Mouse (Mus musculus): ENCODE measurements around the gene Pde7b.

Pde7b gene

GRCm38 (mm10) chr10:20454387-20455065 lies 270.4 kb downstream of the Pde7b start:
- in situ Hi-C loops (cut with MboI; ENCODE audit: unreplicated experiment in 2 of 2): no loop called here

DNA sequence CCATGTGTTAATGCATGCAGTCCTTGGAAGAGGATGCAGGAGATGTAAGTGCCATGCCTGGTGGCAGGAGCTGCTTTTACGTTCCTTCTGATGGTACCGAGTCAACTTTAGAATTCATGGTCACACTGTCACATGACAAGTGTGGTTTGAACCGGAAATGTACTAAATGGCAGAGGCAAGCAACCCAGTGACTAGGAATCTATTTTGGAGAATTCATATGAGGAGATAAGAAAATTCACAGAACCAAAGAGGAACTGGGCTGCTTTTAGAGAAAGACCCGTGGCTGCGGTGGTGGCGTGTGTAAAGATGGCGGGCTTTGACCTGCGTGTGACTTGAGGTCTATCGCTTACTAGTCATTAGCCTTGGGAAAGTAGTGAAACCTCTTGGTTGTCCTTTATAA lies 287.4 kb downstream of the Pde7b start:
- in situ Hi-C loops (cut with MboI; ENCODE audit: unreplicated experiment in 2 of 2): no loop called here

GRCm38 (mm10) chr10:20437021-20437420 lies 287.9 kb downstream of the Pde7b start:
- in situ Hi-C loops (cut with MboI; ENCODE audit: unreplicated experiment in 2 of 2): no loop called here

GRCm38 (mm10) chr10:20435913-20436312 lies 289.0 kb downstream of the Pde7b start:
- in situ Hi-C loops (cut with MboI; ENCODE audit: unreplicated experiment in 2 of 2): no loop called here

DNA sequence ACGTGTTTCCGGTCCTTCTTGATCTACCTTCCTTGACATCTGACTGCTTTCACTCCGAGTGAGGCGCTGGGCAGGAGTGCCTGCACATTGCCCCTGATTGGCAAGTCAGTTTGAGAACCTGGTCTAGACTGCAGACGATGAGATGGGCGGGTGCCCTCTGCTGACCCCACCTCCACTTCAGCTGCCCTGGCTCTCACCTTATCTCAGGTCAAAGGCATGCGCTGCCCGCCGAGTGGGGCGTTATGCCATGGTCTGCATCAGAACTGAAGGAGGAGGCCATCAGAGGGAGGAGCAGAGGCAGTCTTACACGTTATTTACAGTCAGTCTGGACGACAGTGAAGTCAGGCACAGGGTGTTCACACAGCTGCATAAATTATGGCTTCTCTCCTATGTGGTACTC lies 293.5 kb downstream of the Pde7b start:
- in situ Hi-C loops (cut with MboI; ENCODE audit: unreplicated experiment in 2 of 2): no loop called here

GRCm38 (mm10) chr10:20421299-20421883 lies 303.5 kb downstream of the Pde7b start:
- in situ Hi-C loops (cut with MboI; ENCODE audit: unreplicated experiment in 2 of 2): no loop called here

GRCm38 (mm10) chr10:20420296-20420695 lies 304.6 kb downstream of the Pde7b start:
- in situ Hi-C loops (cut with MboI; ENCODE audit: unreplicated experiment in 2 of 2): no loop called here

DNA sequence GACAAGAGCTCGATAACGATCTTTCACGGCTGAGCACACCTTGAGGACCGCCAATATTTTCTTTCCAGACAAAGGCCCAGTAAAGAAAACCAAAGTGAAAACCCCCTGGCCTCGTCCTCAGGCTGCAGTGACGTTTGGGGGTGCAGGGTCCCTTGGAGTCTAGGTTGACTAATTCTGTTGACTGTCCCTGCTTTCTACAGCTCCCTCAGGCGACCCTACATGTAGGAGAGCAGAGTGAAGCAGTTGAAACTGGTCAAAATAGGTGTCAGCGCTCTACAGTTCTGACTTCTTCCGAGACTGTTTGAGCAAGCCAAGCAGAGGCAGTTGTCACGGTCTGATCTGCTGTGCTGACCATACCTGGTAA lies 306.0 kb downstream of the Pde7b start:
- in situ Hi-C loops (cut with MboI; ENCODE audit: unreplicated experiment in 2 of 2): no loop called here

GRCm38 (mm10) chr10:20418202-20418855 lies 306.5 kb downstream of the Pde7b start:
- in situ Hi-C loops (cut with MboI; ENCODE audit: unreplicated experiment in 2 of 2): no loop called here

DNA sequence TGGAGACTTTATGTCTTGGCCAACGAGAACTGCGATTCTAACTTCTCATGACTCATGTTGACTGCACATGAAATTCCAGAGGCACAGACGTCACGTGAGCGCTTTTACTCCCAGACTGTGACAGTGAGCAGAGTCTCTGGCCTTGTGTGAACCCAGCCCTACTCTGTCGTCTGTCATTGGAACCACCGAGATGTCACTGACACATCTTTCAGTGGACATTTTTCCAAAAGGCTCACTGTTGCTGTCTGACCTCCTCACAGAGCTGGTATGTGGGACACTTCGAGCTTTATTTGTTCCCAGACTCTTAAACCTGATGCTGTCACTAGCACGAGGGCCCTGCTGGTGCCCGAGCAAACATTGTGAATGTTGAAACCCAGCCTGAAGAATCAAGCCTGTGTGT lies 315.7 kb downstream of the Pde7b start:
- in situ Hi-C loops (cut with MboI; ENCODE audit: unreplicated experiment in 2 of 2): no loop called here

- in situ Hi-C loops (cut with MboI; ENCODE audit: unreplicated experiment in 2 of 2): no loop called here
Measured at GRCm38 (mm10) chr10:20408336-20408735, 316.5 kb downstream of the Pde7b start.

DNA sequence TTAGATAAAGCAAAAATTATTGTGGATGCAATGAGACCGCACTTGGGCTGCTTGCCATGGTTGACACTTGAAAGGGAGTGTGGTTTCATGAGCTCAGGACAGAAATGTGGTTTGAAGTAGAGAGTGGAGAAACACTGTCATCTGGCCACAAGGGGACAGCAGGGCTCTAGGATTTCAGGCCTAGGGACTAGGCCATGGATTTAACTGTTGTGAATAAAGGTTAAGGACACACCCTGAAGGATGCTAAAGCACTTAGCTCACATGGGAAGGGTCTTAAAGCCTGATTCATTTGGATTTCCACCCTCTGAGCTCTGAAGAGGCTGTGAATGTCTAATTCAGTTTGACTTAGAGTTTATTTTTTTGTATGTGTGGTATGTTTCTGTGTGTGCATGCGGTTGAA lies 319.4 kb downstream of the Pde7b start:
- in situ Hi-C loops (cut with MboI; ENCODE audit: unreplicated experiment in 2 of 2): no loop called here

DNA sequence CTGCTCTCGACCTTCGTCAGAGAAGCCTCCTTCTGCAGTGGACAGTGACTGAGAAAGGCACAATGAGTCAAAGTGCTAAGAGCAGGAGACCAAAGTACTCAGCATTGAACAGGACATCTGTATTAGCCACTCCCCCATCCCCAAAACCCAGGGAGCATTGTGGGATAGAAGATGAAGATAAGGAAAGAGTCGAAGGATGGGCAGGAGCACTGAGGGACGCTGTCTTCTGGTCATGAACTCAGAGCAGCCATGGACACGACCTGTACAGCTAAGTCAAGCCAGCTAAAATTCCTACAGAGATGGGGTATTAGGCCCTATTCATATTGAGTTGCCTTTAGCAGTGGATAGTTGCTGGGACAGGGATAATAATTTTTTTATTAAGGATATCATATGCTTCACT lies 321.9 kb downstream of the Pde7b start:
- in situ Hi-C loops (cut with MboI; ENCODE audit: unreplicated experiment in 2 of 2): no loop called here

DNA sequence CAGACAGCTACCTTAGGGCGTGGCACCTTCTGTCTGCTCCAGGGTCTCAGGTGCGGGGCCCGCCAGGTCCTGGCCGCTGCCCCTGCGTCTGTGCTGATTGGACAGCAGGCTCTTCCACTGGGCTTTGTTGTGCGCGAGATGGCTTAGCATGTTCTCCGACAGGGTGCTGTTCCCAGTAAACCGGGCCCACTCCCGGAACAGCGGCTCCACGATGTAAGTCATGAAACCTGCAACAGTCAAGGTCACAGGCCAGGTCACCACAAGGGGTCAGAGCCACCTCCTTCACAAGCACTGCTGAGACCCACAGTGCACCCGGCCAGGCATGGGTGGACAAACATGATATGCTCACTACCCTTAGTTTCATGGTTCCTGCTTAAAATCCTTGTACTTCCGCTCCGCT lies 324.5 kb downstream of the Pde7b start:
- in situ Hi-C loops (cut with MboI; ENCODE audit: unreplicated experiment in 2 of 2): no loop called here

DNA sequence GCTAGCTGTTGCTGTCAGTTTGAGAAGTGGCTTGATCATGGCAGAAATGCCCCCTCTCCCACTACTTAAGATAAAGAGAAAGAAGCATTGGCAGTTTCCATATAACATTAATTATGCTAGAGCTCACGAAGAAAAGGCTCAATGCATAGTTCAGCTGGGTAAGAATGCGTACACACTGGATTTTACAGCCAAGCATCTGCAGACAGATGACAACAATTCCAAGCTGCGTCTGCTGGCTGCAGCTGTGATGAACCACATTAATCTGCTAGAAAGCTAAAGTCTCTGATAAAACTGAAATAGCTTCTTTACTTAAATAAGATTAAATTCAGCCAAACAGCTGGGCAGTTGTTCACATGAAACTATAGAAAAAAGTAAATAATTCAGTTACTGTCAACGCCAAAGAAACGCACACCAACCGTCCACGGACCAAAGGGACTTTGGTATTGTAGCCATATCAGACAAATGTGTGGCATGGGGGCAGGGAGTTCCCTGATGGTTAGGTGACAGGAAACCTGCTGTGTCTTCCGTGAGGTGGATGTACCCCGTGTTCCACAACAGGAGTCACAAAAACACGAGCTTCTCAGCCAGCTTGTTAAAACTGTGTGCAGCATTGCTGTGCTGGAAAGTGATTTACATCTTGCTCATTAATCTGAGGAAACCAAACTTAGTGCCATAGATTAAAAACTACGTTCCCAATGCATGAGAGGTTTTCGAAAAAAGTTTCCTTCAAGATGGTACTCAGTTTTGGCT lies 326.1 kb downstream of the Pde7b start:
- in situ Hi-C loops (cut with MboI; ENCODE audit: unreplicated experiment in 2 of 2): no loop called here

DNA sequence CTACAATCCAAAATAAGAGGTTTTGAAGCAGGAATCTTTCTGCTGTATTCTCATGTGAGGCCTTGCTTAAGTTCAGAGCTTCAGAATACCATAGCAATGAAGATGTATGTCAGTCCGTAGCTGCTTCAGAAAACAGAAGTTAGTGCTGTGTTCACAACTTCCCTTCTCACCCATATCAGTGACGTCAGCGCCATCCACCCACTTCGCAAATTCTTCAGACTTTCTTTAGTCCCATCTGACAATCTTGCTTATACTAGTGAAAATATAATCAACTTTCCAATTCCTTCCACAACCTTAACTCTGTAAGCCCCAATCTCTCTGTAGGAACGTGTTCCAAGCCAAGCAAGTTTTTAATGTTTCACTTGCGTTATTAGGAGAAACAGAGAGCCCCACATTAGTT lies 326.7 kb downstream of the Pde7b start:
- in situ Hi-C loops (cut with MboI; ENCODE audit: unreplicated experiment in 2 of 2): no loop called here

GRCm38 (mm10) chr10:20395778-20396177 lies 329.1 kb downstream of the Pde7b start:
- in situ Hi-C loops (cut with MboI; ENCODE audit: unreplicated experiment in 2 of 2): no loop called here

DNA sequence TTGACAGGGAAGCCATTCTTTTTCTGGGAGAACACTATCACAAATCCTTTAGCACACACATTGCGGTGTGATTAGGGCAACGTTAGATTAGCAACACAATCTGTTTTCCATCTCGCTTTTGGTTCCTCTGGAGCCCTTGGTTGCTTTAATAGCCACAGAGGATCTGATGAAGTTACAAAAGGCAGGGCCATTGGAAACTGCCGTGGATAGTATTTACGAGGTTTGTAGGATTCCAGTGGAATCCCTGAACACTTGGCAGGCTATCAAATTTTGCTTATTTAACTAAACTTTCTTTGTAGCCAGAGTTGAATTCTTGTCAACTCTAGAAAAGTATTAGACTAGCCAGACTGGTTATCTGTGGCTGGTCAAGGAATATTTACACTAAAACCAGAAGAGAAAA lies 330.1 kb downstream of the Pde7b start:
- in situ Hi-C loops (cut with MboI; ENCODE audit: unreplicated experiment in 2 of 2): no loop called here

DNA sequence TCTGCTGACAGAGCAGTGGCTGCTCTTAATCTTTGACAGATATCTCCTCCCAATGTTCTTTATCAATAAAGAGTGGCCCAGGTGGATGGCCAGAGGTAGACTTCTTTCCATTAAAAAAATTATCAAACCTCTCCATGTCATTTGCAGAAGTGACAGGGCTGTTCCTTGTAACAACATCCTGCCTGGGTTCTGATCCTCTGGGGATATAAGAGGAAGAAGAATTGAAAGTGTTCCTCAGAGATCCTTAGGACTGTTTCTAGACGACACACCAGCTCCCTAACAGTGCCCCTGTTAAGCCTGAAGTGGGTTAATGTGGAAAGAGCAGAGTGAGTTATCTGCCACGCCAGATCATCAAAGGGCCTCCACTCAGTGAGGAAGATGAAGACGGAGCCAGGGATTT lies 334.3 kb downstream of the Pde7b start:
- in situ Hi-C loops (cut with MboI; ENCODE audit: unreplicated experiment in 2 of 2): no loop called here

DNA sequence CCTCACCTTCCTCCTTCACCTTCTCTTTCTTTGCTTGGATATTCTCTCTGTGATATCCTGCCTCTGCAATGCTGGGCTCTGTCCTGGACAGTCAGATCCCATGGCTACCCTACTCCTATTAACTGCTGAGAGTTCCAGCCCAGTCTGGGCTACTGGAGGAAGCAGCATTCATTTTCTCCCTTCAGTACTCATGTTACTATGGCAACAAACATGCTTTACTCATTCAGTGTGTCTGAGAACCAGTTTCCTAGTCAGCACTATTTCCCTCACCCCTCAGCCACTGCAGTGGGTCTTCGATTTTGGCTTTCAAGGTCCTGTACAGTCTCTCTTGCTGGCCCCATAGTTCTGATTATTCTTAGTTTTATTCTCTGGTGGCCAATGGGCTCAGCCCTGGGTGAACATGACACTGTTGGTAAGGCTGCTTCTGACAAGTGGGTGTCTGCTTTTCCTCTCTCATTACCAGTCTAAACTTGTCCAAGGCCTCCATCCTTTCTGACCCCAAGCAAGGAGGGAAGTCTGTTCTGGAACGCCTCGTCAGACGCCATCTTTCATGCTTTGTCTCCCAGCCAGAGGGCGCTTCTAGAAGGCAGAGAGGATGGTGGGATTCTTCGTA lies 342.0 kb downstream of the Pde7b start:
- in situ Hi-C loops (cut with MboI; ENCODE audit: unreplicated experiment in 2 of 2): no loop called here

DNA sequence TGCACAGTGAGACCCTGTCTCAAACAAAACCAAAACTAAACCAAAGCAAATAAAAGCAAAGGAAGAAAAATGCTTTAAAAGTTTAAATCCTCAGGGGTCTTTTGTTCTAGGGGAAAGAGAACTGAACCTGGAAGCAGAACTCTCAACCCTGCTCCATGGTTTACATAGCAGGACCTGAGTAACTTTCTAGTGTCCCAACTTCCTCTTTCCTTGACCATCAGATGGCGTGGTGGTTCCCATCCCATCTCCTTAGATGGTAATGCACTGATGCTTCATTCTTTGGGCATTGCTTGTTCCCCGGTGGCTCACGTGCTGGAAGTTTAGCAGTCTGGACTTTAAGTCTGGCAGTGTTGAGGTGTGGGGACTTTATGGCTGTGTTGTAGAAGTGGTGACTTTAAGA lies 343.5 kb downstream of the Pde7b start:
- in situ Hi-C loops (cut with MboI; ENCODE audit: unreplicated experiment in 2 of 2): no loop called here
